Mouse (Mus musculus) gastrocnemius, postnatal 10 days (tissue): ENCODE results near the gene Upk1b. TPM values are rescaled to one million over a fixed set of nuclear protein-coding genes. Genes with fewer than 3 reads are reported as not detected.

Experiments used
- DNase-seq: peaks from one replicate; pipeline ENCODE4 v3.0.0; 2021; ENCODE audit warnings: mixed read lengths
- total RNA-seq, 2 experiments: library from RNA; stranded (reverse); gene quantifications; 2 replicates each; pipeline ENCODE4 v1.2.3; 2021

Upk1b gene
- total RNA-seq, 2 experiments from 2014 or later, result not detected

GRCm38 (mm10) chr16:38761972-38762371 lies 38.2 kb downstream of the Upk1b start:
- no peak for DNase-seq

GRCm38 (mm10) chr16:38760834-38761375 lies 39.2 kb downstream of the Upk1b start:
- no peak for DNase-seq

GRCm38 (mm10) chr16:38760239-38760638 lies 39.9 kb downstream of the Upk1b start:
- no peak for DNase-seq

GRCm38 (mm10) chr16:38758104-38758861 lies 41.8 kb downstream of the Upk1b start:
- no peak for DNase-seq

GRCm38 (mm10) chr16:38757626-38758025 lies 42.5 kb downstream of the Upk1b start:
- DNase-seq, result no peak

- DNase-seq, result no peak
Observed at GRCm38 (mm10) chr16:38756572-38756971, 43.6 kb downstream of the Upk1b start.

GRCm38 (mm10) chr16:38756177-38756503 lies 44.0 kb downstream of the Upk1b start:
- peak; percentile 23 for DNase-seq

GRCm38 (mm10) chr16:38755452-38756176 lies 44.5 kb downstream of the Upk1b start:
- no peak for DNase-seq

GRCm38 (mm10) chr16:38753631-38754030 lies 46.5 kb downstream of the Upk1b start:
- DNase-seq, result no peak

GRCm38 (mm10) chr16:38750803-38751202 lies 49.3 kb downstream of the Upk1b start:
- DNase-seq, result no peak

- no peak for DNase-seq
Observed at GRCm38 (mm10) chr16:38743941-38744673, 56.0 kb downstream of the Upk1b start.

- no peak for DNase-seq
Observed at GRCm38 (mm10) chr16:38742659-38743131, 57.4 kb downstream of the Upk1b start.

- DNase-seq, result peak; percentile 76
Observed at GRCm38 (mm10) chr16:38742113-38742658, 57.9 kb downstream of the Upk1b start, which contains the start of gene B4galt4. B4galt4 (plus strand) TSS chr16:38742264.

- no peak for DNase-seq
Observed at GRCm38 (mm10) chr16:38741204-38741903, 58.8 kb downstream of the Upk1b start.

- DNase-seq, result no peak
Observed at GRCm38 (mm10) chr16:38730921-38731320, 69.2 kb downstream of the Upk1b start.

GRCm38 (mm10) chr16:38729610-38730288 lies 70.4 kb downstream of the Upk1b start:
- no peak for DNase-seq

- DNase-seq, result no peak
Observed at GRCm38 (mm10) chr16:38729139-38729538, 71.0 kb downstream of the Upk1b start.

- no peak for DNase-seq
Observed at GRCm38 (mm10) chr16:38728576-38729132, 71.5 kb downstream of the Upk1b start.

- DNase-seq, result no peak
Observed at GRCm38 (mm10) chr16:38724974-38725373, 75.2 kb downstream of the Upk1b start.

GRCm38 (mm10) chr16:38724256-38724655 lies 75.9 kb downstream of the Upk1b start:
- no peak for DNase-seq
